Mouse (Mus musculus): Measurements from ENCODE around the gene Eef2kmt. TPM values are rescaled to one million over a fixed set of nuclear protein-coding genes. Genes with fewer than 3 reads are reported as not detected.

Eef2kmt gene
- polyA plus RNA-seq, 1 experiment from 2014 or later = 26.2 TPM

Small RNA genes lying within 50 kb of the gene (microRNA-seq; reads per million reads assigned to microRNA genes)
- gene Gm23689 (not detected), gene Gm26095 (not detected), gene Mir6364 (not detected)

Other genes starting within 250 kb of the Eef2kmt start
- 3.5 and 5.4 TPM in 2 replicates for gene Smim22, start 248.7 kb downstream of the Eef2kmt start, polyA plus RNA-seq (2015; fragmentation: Nextera tagmentation; extraction: Ambion mirVana)
- 55.1 and 58.9 TPM in 2 replicates for gene Rogdi, start 242.4 kb downstream of the Eef2kmt start, polyA plus RNA-seq (2015; fragmentation: Nextera tagmentation; extraction: Ambion mirVana)
- gene Glyr1, start 206.1 kb downstream of the Eef2kmt start, polyA plus RNA-seq (2015; fragmentation: Nextera tagmentation; extraction: Ambion mirVana) = 90.5 and 95.8 TPM in 2 replicates
- 13.4 and 14.0 TPM in 2 replicates for gene Ubn1, start 205.9 kb downstream of the Eef2kmt start, polyA plus RNA-seq (2015; fragmentation: Nextera tagmentation; extraction: Ambion mirVana)
- 1.9 and 2.3 TPM in 2 replicates for gene Ppl, start 123.6 kb downstream of the Eef2kmt start, polyA plus RNA-seq (2015; fragmentation: Nextera tagmentation; extraction: Ambion mirVana)
- 0.08 and 0.14 TPM in 2 replicates for gene Sec14l5, start 108.9 kb downstream of the Eef2kmt start, polyA plus RNA-seq (2015; fragmentation: Nextera tagmentation; extraction: Ambion mirVana)
- gene Nagpa, start 52.0 kb downstream of the Eef2kmt start, polyA plus RNA-seq (2015; fragmentation: Nextera tagmentation; extraction: Ambion mirVana) = 17.7 and 18.1 TPM in 2 replicates
- gene AU021092, start 33.7 kb downstream of the Eef2kmt start, polyA plus RNA-seq (2015; fragmentation: Nextera tagmentation; extraction: Ambion mirVana) = 7.2 and 12.9 TPM in 2 replicates
- 29.0 and 30.3 TPM in 2 replicates for gene Alg1, start 22.4 kb downstream of the Eef2kmt start, polyA plus RNA-seq (2015; fragmentation: Nextera tagmentation; extraction: Ambion mirVana)

Measured in heart, embryonic 16.5 days (tissue).